Mouse (Mus musculus) cerebellum, postnatal 4 days (tissue): ENCODE results near the gene Mrpl37.

Experiments
- DNase-seq, 2 experiments: peaks; one replicate each; pipeline ENCODE4 v3.0.0; 2022; ENCODE audit warnings: low spot score in 2 of 2, mixed read lengths in 1 of 2

Gene Mrpl37

DNA sequence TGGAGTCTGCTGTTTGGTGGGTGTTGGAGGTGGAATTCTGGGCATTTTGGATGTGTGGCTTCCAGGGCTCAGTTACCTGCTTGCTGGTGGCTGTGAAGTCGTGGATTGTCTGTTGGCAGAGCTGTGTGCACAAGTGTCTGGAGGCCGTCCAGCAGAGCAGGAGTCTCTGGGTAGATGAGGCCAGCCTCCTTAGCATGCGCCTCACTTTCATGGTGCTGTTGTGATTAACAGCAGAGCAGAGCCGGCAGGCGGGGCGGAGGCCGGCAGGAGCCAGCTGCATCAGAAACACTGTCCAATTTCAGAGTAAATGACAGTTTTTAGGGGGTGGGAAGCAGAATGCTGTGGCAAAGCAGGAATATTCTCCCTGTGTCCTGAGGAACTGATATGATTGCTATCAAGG, 47.6 kb downstream of the Mrpl37 start:
- DNase-seq: peak in 1 of 2 experiments; percentile 28

DNA sequence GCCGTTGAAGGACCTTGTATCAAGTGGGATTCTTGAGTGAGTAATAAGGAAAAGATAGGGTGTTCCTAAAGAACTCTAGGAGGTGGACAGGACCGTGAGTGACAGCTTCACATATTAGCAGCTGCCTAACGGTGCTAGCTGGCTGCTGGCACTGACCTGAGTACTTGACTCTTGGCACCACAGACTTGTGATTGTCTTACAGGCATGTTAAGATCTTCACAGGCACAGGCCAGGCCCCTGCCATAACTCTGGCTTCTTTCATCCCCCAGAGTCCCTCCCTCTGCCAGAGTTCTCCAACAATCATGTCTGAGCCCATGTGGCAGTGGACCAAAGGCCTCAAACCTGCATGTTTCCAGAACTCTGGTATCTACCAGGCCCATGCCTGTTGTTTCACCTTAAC, 48.1 kb downstream of the Mrpl37 start:
- DNase-seq: no peak

GRCm38 (mm10) chr4:107017257-107017656, 49.4 kb downstream of the Mrpl37 start:
- DNase-seq: no peak

DNA sequence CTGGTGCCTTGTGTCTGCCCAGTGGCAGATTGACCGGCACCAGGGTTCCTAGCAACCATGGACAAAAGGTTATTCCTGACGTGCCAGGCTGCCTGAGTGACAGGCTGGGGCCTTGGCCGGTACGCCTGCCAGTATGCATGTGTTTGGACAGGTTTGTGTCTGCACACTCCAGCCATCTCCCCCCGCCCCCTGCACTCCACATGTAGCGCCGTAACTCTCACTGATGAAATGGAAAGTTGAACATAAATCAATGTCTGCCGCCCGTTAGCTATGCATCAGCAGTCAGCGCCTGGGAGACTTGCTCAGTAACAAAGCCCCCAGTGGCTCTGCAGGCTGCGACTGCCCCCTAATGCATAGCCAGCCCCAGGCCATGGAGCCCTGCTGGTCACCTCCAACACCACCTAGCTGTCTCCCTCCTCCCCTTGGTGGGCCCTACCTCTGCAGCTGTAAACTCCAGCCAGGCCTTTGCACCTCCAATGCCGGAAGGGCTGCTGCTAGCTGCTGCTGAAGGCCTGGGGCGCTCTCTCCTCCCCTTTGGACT, 50.6 kb downstream of the Mrpl37 start:
- peak in 1 of 2 experiments; percentile 35 for DNase-seq

DNA sequence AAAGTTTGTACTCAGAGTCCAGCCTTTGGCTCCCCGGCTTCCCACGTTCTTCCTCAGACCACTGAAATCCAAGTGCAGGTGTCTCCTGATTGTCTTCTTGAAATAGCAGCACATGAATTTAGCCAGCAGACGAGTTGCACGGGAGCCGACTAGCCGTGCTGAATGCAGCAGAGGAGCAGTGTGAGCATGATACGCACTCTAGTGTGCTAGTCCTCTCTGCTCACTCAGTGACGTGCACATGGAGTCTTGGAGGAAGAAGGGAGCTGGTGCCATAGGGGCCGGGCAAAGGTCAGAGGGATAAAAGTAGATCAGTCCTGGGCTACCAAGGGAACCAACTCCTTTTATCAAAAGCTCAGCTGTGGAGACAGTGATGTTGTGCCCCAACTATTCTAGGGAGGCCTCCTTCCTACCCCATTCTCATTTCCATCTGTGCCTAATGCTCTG, 52.8 kb downstream of the Mrpl37 start:
- DNase-seq: no peak

DNA sequence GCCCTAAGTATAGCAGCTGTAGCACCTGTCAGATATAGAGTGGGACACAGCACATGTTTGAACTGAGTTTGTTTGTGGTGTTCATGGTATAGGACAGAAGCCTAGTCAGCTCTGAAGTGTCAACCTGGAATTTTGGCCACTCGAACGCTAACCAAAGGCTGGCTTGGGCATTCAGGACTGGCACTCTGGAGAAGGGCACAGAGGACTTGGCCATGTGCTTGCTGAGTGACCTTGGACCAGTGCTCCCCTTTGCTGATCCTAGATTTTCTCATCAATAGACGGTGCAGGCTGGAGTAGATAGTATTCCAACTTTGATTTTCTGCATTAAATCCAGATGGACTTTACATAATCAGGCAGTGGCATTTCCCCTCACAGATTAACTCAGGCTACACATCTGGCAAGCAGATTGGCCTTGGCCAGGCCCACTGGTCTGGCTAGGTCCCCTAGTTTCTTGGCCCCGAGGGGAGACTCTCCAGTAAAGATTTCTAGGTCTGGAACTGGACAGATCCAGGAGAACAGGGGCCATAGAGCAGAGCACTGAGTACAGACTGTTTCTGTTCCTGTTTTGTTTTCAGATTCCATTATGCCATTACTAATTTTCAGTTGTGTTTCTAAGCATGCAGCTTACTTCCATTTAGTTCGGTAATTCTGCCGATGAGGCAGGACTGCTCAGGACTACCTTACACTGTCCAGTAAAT, 53.4 kb downstream of the Mrpl37 start:
- no peak for DNase-seq

GRCm38 (mm10) chr4:107012574-107012973, 54.1 kb downstream of the Mrpl37 start:
- DNase-seq: no peak

DNA sequence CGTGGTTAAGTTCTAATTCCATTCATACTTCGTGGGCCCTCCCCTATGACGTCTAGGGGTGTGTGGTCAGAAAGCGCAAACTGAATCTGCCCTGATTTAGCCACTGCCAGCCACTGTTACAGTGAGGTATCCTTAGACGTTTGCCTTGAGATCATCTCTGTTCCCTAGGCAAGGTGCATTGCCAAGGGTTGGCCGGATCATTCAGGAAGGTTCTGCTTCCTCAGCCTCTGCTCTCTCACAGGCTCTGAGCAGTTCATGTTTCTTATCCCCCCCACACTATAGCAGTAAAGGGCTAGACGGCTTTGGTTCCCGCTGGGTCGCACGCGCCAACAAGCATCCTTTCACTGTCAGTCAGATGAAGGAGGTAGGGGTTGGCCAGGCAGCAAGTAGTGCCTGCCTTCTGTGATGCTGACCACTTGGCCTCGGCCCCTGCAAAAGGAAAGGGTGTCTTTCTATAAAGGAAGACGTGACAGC, 54.6 kb downstream of the Mrpl37 start:
- DNase-seq: no peak

GRCm38 (mm10) chr4:107011325-107012004, 55.2 kb downstream of the Mrpl37 start:
- no peak for DNase-seq

DNA sequence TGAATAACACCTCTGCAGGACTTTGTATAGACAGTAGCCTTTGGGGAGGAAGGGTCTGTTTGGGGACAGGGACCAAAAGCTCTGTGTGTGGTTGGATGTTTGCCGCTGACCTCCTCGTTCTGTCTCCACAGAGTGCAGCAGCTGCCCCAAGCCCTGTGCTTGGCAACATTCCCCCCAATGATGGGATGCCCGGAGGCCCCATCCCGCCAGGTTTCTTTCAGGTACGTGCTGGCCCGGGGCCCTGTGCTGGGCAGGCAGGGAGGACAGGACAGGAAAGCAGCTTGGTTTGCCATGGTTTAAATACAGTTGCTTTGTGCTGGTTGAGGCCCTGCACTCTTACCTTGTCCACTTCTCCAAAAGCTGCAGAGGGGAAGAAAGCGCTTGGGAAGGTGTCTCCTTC, 57.1 kb downstream of the Mrpl37 start:
- no peak for DNase-seq

- DNase-seq: no peak
Measured at GRCm38 (mm10) chr4:107008161-107008560, 58.5 kb downstream of the Mrpl37 start.

- DNase-seq: no peak
Measured at GRCm38 (mm10) chr4:107007359-107007758, 59.3 kb downstream of the Mrpl37 start.

DNA sequence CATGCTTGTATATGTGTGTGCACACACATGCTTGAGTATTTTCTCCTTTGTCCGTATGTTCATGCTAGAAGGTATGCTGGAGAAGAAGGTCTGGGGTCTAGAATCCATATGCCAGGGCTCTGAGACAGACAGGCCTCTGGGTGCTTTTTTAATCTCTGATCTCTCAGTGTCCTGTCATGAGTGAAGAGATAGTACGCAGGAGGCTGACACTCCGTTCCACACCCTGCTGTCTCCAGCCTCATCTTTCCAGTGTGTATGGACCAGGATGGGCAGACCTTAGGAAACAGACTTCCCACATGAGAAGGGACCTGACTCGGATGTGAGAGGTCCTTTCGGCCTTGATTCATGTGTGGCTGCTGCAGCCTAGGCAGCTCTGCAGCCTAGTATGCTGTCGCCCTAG, 59.9 kb downstream of the Mrpl37 start:
- no peak for DNase-seq

DNA sequence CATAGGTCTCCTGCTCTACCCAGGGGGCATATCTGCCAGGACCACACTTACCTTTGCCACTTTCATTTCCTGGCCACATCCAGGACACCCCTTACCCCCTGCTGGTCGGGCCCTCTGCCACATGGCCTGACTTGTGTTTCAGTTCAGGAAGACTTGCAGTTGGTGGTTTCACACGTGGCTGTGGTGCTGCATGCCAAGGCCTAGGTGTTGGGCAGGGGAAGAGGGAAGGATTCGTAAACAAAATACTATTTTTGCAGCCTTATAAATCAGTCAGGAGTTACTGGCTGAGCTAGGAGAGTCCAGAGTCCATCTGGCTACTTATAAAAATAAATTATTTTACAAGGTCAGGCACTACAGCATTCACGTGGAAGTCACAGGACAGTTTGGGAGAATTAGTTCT, 60.4 kb downstream of the Mrpl37 start:
- no peak for DNase-seq
